Mouse (Mus musculus) cerebellum, postnatal 36 days (tissue): Measurements from ENCODE around the gene Galntl6.
A peak's percentile ranks its signal among the peaks of the same experiment; 100 is the strongest.

ENCODE experiments used
- DNase-seq, 2 experiments: peaks; one replicate each; pipeline ENCODE4 v3.0.0; 2021 to 2022; ENCODE audit warnings: mixed read lengths in 2 of 2

Galntl6 gene

GRCm38 (mm10) chr8:57760921-57761320 is 1151.5 kb downstream of the Galntl6 start:
- no peak for DNase-seq

- DNase-seq: no peak
Measured at GRCm38 (mm10) chr8:57758857-57759256, 1153.6 kb downstream of the Galntl6 start.

DNA sequence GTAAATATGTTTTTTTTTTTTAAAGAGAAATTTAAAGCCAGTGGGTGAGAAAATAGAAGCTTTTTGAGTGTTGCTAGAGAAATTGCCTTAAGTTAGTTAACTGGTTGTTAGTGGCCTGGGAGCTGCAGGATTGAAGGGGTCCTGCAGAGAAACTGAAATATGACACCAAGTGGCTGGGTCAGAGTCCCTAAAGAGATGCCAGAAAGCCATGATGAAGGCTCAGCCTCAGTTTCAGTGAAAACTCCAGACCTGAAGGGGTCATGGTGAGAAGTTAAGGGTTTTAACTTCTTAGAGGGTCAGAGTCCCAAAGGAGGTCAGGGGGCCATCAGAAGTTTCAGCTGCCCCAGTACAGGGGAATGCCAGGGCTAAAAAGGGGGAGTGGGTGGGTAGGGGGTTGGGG is 1155.0 kb downstream of the Galntl6 start:
- no peak for DNase-seq

DNA sequence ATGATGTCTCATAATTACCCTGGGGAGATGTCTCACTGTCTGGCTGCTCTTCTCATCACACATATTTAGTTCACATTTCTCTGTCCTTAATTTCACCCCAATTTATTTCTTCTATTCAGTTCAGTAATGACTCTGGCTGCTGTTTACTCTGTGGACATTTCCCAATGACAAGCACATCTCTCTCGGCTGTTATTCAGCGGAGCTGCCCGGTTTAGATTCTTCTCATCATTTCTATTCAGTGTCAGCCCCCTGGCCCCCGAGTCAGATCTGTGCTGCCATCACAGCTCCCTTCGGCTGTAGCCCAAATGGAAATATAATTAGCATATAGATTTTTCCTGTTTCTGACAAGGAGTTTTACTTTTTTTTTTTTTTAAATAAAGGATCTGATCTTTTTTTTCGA is 1158.4 kb downstream of the Galntl6 start:
- no peak for DNase-seq

- DNase-seq: no peak
Measured at GRCm38 (mm10) chr8:57743636-57744035, 1168.8 kb downstream of the Galntl6 start.

GRCm38 (mm10) chr8:57741983-57742382 is 1170.5 kb downstream of the Galntl6 start:
- peak; percentile 47 to 62 for DNase-seq

GRCm38 (mm10) chr8:57741309-57741708 is 1171.1 kb downstream of the Galntl6 start:
- peak; percentile 68 to 76 for DNase-seq

DNA sequence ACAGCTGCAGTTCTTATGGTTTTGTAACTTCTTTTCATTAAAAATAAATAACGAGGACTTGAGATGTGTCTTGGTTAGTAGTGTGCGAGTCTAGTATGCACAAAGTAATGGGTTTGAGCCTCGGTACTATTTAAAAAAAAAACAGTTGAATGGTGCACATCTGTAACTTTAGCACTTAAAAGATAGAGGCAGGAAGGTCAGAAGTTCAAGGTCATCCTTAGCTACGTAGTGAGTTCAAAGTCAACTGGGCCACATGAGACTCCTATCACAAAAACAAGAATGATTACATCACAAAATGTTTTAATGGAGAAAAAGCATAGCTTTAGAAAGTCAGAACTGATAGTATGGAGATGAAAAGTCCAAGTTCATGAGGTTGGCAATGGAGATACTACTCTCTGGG is 1175.2 kb downstream of the Galntl6 start:
- no peak for DNase-seq

DNA sequence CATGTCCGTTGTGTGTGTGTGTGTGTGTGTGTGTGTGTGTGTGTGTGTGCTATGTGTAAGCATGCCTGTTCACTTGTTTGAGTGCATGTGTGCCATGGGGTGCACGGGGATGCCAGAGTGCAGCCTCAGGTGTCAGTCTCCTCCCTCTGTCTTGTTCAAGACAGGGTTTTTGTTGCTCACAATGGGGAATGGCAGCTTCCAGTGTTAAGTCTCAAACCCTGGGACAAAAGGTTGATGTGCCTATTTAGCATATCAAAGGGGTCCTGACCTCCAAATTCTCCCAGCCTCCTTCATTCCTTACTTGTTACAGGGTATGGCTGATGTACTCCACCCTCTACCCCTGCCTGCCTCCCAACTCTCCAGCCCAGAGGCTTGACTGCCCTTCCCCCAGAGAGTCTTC is 1179.6 kb downstream of the Galntl6 start:
- no peak for DNase-seq

DNA sequence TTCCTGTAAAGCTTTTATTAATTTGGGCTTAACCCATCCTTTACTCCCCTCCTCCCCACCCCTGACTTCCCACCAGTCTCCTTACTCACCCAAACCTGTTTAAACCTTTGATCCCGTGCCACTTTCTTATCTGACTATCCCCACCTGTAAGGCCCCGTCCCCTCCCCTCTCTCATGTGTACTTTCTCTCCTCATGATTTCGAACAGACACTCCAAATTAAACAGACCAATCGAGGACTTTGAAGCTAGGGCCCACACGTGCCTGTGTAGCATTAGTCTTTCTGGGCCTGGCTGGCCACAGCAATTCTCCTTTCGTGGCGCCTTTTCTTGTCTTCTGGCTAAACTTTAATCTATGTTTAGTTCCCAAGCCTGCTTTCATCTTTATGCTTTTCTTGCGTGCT is 1180.8 kb downstream of the Galntl6 start:
- no peak for DNase-seq

DNA sequence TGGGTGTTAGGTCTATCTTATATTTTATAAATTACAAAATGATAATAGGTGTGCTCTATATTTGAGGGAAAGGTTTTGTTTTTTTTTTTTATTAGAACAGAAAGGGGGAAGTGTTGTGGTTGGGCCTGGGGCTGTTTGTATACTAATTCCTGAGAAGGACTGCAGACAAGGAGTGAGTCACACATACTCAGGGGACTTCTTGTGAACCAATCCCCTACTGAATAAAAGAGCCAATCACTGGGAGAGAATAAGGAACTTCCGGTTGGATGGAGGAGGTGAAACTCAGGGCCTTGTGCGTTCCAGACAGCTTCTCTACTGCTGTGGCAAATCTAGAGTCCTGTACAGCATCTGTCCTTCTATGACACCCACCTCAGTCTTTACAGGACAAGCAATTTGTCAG is 1184.2 kb downstream of the Galntl6 start:
- DNase-seq: no peak

DNA sequence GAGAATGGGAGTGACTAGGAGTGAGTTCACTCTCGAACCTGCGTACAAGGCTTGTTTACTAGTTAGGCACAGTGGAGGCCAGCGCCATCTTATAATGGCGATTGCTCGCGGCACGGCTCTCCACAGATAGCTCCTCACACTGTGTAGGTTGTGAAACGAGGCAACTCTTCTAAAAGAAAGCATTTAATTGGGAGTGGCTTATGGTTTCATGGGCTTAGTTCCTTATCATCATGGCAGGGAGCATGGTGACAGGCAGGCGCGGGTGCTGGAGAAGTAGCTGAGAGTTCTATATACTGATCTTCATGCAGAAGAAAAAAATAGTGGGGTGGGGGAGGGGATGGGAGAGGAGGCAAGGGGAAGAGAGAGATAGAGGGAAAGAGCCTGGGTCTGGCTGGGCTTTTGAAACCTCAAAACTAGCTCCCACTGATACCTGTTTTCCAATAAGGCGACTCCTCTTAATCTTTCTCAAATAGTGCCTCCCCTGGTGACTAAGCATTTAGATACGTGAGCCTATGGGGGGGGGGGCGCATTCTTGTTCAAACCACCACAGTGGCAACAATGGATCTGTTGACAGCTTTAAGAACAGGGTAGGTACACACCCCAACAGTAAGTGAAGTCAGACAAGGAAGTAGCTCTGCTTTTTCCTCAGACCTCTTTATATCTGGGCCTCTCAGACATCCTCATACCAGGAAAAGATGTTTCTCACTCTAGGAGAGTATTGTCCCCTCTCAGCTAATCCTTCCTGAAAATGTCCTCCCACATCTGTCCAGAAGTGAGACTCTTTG is 1187.4 kb downstream of the Galntl6 start:
- DNase-seq: no peak
